Mouse (Mus musculus) frontal cortex, adult (tissue): ENCODE results near the gene Ttc21a.
A peak's percentile ranks its signal among the peaks of the same experiment; 100 is the strongest.
"Not testable (repeated sequence)": the region's sequence is repeated elsewhere in the genome, so short reads cannot be mapped to it uniquely, and the experiment has no call there.

Source experiments
- ATAC-seq: cut with Nextera tagmentation; 2 replicates; pipeline ENCODE4 v1.9.2; 2017; ENCODE audit warnings: mild to moderate bottlenecking, moderate library complexity, mixed read lengths; ENCODE audit not compliant: low TSS enrichment

Ttc21a gene

DNA sequence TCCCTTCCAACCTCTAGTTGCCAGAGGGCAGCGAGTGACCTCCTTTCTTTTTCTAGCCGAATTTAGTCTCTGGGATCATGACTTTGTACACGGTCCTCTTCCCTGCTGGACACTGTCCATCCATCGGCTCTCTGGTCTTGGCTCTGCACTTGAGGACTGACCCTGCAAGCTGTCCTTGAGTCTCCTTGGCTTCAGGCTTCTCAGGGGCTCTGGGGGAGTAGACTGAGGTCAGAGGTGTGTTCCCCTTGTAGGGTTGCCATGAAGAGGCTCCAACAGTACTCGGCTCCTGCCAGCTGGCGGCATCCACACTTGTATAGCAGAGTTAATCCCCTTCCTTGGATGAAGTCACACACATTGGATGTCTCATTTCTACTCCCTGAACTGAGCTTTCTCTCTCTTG, 62.2 kb downstream of the Ttc21a start:
- ATAC-seq = no peak

DNA sequence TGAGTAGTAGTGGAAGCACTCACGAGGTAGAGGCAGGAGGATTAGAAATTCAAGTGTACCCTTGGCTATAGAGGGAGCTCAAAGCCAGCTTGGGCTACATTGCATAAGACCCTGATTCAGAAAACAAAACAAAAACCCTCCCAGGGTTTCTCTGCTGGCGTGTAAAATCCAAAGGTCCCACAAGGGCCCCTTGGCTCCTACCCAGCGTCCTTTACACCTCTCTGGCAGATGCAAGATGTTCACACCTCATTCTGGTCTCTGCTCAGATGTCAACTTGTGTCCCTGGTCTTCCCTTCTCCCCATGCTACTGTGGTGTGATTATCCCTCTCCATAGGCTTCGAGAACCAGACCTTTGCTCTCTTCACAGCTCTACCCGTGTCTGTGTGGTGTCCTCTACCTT, 63.4 kb downstream of the Ttc21a start:
- no peak for ATAC-seq

DNA sequence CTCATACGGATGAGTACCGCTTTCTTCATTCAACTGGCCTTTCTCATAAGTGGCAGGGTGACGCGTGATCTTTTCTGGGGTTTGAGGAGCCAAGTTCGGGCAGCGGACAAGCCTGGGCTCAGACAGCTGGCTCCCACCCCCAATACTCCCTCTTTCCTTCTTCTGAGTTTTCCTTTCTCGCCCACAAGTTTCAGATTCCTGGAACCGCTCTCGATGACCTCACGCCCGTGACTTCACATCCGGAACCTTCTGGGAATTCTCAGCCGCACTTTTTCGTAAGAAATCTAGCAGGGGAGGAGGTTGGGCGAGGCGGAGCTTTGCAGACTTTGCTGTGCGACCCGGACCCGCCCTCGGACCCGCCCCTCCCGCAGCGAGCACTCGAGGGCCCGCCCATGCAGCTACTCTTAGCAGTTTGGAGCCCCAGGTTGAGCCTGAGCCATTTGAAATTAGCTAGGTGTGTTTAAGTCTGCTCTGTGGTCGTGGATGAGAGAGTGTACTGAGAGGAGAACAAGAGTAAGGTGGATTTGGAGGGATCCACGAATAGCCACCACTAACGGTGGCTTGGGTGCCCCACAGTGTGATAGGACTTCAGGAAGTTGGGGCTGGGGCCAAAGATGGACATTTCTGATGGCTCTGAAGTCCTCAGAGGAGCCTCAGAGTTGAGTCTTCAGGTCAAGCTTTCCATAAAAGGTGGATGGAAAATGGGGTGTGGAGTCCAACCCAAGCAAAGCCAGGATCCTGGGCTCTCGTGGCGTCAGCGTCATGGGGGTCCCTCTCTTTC, 64.7 kb downstream of the Ttc21a start:
- ATAC-seq = peak; percentile 73

DNA sequence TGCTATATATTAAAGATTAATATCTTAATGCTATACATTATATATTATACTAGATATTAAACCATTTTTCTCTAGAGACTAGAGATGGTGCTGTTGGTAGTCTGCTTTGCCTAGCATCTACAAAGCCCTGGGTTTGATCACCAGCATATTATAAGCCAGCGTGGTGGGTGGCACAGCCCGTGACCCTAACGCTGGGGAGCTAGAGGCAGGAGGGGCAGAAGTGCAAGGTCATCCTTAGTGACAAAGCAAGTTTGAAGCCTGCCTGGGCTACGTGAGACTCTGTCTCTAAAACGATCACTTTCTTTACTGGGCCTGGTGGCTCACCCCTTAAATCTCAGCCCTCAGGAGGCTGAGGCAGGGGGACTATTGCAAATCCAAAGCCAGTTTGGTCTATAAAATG, 65.5 kb downstream of the Ttc21a start:
- no peak for ATAC-seq

DNA sequence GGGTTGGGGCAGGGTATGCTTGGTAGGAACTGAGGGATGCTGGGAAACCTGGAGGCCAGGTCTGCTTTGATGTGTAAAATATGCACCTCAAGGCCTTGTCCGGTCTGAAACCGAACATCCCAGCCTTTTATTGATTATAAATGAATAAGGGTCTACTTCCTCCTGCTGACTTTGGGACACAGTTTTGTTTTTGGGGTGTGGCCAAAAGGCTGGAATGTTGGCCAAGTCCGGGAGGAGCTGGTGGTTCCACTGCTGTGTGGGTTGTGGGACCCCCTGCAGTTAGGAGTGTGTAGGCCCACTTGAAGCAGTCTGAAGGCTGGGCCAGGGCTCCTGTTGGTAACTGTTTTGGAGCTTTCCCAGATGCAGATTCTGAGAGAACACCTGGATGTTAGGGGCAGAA, 68.5 kb downstream of the Ttc21a start:
- ATAC-seq = no peak

DNA sequence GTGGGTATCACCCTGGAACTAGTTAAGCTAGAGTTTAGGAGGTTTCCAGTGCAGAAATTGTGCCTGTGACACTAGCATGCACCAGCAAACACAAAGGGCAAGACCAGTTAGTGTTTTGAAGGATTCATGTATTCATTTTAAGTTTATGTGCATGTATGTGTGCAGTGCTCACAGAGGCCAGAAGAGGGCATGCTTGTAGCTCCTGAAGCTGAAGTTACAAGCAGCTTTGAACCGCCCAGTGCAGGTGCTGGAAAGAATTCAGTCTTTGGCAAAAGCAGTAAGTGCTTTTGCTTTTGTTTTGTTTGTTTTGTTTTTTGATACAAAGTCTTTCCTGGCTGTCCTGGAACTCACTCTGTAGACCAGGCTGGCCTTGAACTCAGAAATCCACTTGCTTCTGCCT, 70.4 kb downstream of the Ttc21a start:
- ATAC-seq = no peak

DNA sequence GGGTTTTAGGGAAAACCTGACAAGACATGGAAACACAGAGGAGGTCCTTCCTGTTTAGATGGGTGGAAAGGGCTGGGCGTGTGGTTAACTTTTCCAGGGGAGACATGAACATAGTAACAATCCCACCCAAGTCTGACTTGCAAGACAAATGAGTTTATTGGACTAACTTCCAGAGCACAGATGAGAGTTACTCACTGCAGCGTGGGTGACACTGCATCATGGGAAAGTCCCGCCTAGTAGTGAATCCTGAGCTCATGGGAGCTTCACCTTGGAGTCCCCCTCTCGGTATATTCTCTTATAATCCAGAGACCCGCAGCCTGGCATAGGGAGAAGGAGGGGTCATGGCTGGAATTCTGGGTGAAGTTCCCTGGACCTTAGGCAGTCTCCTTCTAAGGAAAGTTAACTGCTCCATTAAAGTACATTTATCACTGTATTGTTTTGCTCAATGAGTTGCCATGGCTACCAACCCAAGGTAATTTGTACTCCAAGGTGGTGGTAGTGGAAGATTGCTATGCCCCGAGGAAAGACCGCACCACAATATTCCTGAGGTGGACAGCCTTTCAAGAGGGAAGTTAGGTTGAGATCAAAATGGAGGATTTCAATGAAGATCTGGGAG, 71.9 kb downstream of the Ttc21a start:
- no peak for ATAC-seq

DNA sequence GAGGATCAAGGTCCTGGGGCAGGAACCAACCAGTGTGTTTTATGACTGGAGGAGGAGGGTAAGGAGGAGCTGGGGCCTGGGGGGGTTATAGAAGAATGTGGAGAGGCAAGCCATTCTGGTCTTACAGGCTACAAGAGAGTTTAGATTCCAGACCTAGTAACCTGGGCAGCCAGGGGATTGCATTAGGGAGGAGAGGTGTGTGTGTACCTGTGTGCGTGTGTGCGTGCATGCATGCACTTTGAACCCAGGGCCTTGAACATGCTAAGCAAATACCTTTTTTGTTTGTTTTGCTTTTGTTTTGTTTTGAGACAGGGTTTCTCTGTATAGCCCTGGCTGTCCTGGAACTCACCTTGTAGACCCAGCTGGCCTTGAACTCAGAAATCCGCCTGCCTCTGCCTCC, 72.5 kb downstream of the Ttc21a start:
- ATAC-seq = no peak

DNA sequence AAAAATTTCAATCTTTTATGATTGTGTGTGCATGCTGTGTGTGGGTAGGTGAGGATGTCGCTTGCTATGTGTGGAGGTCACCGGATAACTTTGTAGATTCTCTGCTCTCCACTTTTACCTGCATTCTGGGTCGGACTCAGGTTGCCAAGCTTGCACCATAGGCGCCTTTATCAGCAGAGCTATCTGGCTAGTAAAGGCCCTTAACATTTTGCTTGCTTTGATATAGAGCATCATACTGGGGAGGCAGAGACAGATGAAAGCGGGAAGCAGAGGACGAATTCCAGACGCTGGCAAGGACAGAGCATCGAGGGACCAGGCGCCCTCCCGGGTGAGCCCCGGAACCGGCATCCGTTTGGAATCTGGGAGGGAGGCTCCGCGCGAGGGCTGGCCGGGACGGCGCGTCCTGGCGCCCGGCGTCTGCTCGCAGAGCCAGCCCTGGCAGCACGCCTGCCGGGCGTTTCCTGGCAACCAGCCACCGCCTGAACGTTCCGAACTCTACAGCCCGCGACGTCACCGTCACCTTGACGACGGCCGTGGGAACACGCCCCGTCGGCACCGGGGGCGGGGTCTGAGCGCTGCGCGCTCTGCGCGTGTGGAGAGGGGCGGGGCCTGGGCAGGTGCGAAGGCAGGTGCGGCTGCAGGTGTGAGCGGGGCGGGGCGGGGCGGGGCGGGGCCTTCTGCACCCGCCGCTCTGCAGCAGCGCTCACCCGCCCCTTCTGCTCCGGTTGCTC, 73.5 kb downstream of the Ttc21a start:
- peak; percentile 69 for ATAC-seq

DNA sequence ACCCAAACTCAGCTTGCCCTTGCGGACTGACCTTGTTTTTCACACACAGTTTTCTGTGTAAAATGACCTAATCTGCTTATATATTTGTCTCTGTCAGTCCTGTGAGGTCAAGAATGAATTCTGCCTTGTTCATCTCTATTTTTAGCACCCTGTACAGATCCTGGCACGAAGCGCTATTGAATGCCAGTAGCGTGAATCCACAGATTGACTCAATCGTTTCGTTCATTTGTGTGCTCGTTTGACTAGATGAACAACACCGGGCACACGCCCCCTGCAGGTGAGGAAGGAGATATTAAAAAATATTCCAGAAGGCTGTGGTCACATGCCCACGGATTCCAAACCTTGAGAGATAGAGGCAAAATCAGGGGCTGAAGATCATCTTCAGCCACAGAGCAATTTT, 74.1 kb downstream of the Ttc21a start:
- ATAC-seq = peak; percentile 11

DNA sequence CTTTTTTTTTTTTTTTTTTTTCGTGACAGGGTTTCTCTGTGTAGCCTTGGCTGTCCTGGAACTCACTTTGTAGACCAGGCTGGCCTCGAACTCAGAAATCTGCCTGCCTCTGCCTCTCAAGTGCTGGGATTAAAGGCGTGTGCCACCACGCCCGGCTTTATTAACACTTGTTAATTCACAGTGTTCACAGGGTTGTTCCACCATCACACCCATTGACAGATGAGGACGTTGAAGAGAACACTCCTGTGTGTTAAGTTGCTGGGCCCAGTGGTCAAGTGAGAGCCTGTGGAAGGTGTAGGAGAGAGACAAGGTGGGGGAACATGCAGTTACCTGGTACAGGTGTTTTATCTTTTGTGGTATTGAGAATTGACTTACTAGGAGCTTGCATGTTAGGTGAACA, 74.8 kb downstream of the Ttc21a start:
- ATAC-seq = not testable (repeated sequence)

DNA sequence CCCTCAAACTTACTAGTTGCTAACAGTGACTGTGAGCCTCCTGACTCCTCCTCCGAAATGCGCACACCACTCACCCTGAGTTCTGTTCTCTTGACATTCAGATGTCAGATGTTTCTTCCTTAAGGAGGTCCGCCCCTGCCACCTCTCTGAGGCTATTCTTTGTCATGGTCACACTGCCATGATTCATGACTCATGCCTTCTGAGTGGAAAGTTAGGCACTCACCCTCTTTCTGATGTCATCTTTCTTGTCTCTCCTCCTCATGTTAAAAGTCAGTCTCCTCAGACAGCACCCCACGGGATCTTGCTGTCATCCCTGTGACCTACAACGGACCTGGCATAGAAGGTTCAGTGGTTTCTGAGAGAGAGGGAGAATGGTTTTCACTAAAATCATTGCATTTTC, 75.4 kb downstream of the Ttc21a start:
- ATAC-seq = peak; percentile 24; the same call in 1 of the 2 replicates

DNA sequence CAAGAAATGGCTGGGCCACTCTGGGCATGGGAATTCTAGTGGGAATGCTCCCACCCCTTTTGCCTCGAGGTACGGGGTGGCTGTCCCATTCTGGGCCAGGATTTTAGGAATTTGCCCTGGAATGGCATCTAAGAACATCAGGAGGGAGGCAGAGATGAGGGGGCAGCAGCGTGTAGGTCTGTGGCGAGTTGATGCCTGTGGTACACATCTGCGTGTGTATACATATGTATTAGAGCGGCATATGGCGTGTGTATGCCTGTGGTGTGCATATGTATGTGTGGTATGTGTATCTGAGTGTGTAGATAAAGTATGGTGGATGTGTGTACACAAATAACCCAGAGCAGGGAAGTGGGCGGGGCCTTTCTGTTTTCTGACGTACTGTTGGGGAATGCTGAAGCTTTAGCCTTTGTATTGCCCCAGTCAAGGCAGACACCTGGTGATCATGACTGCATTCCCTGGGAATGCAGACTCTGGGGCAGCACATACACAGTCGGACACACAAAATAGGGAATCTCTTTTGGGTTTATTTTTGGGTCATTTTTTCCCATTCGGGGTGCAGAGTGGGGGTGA, 75.9 kb downstream of the Ttc21a start:
- no peak for ATAC-seq

DNA sequence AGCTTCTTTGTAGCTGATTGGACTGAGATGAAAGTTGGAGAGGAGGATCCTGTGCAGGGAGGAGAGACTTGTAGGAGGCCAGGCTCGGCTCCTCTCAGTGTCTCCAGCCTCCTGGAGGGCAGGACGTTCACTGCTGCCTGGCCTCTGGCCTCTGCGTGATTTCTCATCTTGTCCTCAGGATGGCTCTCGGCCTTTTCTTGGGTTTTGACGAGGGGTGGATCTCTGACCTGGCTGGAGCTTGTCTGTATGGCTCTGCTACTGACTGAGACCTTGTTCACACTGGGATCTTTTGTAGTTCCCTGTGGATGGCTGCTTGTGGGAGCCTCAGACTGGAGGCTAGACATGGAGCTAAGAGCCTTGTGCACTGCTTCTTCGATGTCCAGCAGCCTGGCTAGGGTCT, 77.4 kb downstream of the Ttc21a start:
- no peak for ATAC-seq

DNA sequence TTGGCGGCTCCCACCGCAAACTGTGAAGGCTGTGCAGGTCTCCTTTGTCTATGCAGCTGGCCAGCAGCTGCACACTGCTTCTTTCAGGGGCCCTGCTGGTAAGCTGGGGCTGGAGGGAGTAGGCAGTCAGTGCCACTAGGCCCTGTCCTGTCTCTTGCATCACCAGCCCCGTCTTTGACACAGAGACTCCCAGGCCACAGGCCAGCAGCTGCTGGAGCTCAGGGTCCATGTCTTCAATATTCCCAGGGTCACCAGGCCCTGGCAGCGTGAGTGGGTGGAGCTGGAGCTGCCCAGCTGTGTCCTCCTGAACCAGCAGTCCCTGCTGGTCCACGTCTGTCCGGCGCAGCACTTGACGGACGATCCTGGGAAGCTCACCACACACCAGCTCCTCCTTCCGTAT, 79.5 kb downstream of the Ttc21a start:
- no peak for ATAC-seq
